Mouse (Mus musculus): Measurements from ENCODE around the gene Tapt1.

Gene Tapt1

DNA sequence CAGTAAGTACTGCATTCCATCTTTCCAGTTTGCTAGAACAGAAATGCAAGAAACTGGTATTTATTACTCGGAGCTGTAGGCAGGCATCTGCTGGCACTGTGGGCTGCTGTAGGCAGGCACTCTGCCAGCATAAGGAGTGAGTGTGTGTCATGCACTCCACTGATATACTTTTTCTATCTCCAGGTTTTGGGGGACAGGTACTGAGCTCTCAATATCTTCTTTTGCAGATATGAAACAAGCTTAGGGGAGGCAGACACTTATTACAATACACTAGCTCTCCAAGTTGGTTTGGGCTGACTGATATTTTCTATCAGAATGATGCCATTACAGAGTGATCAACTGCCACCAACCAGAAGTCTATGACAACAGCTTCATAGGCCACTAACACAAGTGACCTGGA is 23.0 kb downstream of the Tapt1 start:
- in situ Hi-C loops (cut with MboI, MseI) = no loop called here

DNA sequence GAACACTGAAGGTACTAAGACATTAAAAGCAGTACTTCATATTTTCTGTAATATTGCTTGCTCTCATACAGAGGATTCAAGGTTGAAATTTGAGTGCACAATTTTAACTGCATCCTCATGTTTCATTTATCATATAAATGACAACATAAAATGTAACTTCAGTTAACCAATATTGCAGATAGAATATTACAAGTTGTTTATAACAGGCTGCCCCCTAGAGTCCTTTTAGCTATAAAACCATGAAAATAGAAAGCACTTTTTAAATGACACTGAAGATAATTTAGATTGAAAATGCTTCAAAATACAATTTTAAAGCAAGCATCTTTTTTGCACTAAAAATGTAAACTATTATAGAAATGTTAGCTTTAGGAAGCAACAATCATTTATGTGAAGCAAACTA is 24.8 kb downstream of the Tapt1 start:
- in situ Hi-C loops (cut with MboI, MseI) = no loop called here

DNA sequence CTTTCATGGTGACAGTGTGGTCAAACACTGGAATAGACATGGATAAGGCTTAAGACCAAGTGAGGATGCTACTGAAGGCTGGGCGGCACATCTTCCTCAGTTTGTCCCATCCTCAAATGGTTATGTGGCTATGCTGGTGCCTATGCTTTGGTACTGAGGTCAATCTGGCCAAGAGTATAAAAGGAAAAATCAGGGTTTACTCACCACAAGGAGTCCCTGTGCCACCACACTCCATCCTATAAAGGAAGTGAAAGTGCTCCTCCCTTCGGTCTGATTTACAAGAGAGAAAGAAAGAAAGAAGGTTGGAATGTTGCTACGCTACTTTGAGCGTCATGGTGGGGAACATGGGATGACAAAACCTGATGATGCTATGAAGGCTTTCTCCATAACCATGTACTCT is 27.3 kb downstream of the Tapt1 start:
- in situ Hi-C loops (cut with MboI, MseI) = no loop called here

DNA sequence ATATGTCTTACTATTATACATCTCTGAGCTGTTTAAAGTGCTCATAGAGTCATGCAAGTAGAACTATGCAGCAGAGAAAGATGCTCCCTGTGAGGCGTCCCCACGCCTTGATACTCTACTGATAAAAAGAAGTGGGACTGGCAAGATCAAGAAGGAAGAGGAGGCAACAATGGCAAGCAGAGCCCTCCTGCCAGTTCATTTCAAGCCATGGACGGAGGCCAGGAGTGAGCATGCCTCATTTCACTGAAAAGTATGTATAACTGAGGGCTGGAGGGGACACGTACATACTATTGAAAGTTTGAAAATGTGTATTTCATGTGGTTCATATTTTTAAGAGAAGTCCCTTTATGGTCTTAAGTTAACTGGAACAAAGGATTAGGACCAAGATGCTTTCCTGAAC is 28.0 kb downstream of the Tapt1 start:
- in situ Hi-C loops (cut with MboI, MseI) = no loop called here

DNA sequence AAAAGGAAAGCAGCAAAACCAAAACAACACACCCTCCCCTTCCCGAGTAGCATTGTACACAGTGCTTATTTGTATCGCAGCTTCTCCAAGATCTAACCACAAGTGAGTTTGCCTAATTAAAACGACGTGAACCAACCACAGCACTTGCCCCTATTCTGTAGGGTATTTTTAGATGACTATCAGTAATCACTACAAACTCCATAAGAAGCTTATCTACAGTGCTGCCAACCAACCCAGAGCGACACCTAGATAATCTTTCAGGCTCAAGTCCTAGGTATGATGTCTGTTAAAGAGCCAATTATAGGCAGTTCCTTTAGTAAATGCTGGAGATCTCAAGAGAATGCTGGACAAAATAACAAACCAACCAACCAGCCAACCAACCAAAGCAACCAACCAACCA is 28.6 kb downstream of the Tapt1 start:
- in situ Hi-C loops (cut with MboI, MseI) = no loop called here

DNA sequence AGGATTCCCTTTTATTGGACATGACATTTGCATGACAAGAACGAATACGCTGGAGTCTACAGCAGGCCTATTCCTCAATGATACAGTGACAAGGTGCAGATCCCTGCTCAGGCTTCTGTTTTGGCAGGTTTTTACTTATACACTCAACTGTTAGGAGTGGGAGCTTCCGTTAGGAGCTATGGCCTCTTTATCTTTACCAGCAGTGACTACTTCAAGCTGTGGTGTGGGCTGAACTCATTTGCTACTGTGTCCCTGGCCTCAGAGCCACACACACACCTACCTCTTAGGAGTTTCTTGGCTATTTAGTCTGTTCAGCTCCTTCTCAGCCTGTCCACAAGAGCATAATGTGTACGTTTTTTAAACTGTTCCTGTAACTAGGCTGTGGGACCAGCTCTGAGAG is 30.3 kb downstream of the Tapt1 start:
- in situ Hi-C loops (cut with MboI, MseI) = no loop called here

DNA sequence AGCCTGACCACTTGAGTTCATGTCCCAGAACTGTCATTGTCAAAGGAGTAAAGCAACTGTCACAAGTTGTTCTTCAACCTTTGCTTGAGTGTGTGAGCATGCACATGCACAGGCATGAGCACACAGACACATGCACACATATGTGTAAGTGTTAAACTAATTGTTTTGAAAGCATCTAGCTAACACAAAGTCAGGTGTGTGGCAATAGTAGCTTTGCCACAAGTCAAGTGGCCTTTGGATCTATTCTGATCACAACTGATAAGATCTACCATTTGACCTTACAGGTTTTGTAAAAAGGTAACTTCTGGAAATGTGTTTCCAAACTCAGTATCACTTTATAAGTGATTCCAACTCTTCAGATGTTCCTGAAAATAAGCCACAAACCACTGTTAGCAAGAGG is 39.1 kb downstream of the Tapt1 start:
- in situ Hi-C loops (cut with MboI, MseI) = no loop called here

DNA sequence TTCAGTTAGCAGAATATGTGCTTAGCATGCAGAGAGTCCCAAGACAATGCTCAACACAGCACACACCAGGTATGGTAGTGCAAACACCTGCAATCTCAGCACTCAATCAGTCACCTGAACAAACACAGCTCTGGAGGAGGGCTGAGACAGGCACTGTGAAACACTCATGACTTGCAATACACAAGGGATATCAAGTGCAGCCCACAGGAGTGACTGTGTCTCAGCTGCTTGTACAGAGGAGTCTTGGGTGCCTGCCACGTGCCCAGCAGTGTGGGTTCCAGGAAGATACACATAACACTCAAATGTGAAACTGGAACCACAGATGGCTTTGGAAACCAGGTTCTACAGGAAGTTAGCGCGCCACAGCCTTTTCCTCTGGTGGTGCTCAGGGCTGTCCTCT is 44.8 kb downstream of the Tapt1 start:
- in situ Hi-C loops (cut with MboI, MseI) = no loop called here

DNA sequence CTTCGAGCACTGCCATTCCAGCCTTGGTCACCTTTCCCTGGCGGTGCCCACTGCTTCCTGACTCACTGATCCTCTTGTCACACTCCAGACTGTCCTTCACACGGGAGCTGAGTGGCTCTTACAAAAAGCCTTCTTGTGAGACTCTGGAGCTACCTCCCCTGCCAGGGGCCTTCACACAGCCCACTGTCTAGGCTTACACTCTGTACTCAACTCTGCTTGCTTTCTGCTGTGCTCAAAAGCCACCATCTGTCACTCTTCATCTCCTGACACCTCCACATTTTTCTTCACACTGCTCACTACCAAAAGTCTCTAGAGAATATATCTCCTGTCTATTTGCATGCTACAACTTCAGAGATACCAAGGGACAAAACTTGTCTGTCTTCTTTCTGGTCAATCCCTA is 46.0 kb downstream of the Tapt1 start:
- in situ Hi-C loops (cut with MboI, MseI) = no loop called here

DNA sequence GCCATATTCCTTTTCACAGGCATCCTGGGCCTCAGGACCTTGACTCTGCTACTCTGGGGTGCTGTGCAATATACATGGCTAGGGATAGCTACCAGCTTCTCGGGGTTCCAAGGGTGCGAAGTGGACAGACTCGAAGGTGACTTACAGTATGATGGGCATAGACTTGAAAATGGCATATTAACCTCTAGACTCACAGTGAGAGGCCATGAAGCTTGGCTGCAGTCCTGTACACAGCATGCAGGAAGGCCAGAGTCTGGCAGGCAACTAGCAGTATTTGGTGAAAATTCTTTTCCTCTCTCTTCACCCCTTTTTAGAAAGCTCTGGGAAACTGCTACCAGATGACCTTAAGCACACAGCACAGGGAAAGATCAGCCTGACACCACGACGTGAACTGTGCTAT is 52.4 kb downstream of the Tapt1 start:
- in situ Hi-C loops (cut with MboI, MseI) = loop anchor here (5.0 kb wide), 1 partner anchor 83 kb away; no protein-coding TSS in a partner anchor

DNA sequence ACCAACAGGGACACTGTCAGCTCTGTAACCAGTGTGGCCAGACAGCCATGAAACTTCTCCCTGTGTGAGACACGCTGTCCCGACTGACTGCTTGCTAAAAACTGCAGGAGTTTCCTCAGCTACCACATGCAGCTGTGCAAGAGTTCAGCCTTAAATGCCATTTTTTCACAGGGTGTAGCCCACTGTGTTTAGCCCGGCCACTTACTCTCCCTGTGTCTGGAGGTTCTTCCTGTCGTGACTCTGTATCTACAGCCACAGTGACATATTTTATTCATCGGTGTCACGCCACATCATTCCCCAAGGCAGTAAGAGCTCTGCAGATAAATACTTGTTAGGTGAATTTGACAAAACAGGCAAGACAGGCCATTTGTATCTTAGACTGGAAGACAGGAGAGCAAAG is 59.6 kb downstream of the Tapt1 start:
- in situ Hi-C loops (cut with MboI, MseI) = no loop called here

DNA sequence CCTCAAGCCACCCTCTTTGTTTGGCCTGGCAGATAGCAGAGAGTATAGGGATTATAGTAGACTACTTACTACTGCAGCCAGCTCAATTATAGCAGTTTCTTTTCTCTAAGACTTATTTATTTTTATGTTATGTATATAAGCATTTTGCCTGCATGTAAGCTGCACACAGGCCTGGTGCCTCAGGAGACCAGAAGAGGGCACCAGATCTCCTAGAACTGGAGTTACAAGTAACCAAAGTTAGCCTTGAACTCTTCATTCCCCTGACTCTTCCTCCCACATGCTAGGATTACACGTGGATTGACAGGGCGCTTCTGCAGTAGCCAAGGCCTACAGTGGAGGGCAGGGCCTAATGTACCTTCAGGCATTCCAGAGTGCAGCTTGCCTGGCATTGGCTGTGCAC is 60.6 kb downstream of the Tapt1 start:
- in situ Hi-C loops (cut with MboI, MseI) = no loop called here

DNA sequence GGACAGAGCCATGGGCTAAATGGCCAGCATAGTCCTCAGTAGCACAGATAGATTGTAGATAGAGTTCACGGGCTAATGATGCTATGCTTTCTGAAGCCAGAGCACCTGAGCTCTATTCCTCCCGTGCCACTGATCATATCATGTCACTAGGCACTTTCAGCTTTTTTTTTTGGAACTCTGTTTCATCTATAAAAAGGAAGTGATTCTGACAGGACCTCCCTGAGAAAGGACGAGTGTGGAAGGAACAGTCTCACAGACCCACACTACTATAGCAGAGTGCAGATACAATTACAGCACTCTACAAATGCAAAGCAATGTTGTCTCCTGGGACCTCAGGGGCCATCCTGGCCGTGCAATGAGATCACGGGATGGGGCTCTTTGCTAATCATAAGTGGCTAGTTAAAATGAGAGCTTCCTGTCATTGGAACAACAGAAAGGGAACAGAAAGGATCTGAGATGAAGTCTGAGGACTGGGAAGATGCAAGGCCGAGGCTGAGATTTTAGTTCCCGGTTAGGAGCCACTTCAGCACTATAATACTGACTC is 62.1 kb downstream of the Tapt1 start:
- in situ Hi-C loops (cut with MboI, MseI) = loop anchor here (5.0 kb wide), 3 partner anchors 52 to 118 kb away; no protein-coding TSS in a partner anchor

DNA sequence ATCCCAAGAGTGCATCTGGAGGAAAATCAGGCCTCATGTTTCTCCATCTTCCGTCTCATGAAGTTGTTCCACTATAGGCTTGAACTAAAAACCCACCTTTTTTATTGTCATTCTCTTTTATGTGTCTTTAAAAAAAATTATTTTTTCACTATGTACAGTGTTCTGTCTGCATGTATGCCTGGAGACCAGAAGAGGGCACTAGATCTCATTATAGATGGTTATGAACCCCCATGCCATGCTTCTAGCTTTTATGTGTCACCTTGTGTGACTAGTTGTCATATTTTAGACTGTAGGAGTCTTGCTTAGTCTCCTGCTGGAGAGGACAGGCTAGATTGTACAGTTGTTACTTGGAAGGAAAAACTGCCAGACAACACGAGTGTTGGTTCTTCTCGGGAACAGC is 63.1 kb downstream of the Tapt1 start:
- in situ Hi-C loops (cut with MboI, MseI) = loop anchor here (5.0 kb wide), 3 partner anchors 51 to 119 kb away; no protein-coding TSS in a partner anchor

DNA sequence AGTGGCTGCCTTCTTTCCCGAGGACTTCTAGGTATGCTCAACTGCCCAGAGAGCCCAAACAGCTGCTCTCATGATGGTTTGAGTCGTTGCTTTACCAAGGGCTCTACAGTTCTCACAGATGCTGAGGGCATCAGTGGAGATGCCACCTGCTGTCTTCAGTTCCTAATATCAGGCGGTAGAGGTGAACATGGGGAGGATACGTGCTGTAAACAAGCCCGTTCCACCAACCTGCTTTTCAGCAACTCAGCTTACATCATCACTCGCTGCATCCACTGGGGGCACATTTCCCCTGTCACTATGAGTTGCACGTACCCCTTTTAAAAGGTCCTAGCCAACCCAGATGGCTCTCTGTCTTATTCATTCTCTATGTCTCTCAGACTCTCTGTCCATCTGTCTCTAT is 63.6 kb downstream of the Tapt1 start:
- in situ Hi-C loops (cut with MboI, MseI) = loop anchor here (5.0 kb wide), 3 partner anchors 50 to 120 kb away; no protein-coding TSS in a partner anchor

DNA sequence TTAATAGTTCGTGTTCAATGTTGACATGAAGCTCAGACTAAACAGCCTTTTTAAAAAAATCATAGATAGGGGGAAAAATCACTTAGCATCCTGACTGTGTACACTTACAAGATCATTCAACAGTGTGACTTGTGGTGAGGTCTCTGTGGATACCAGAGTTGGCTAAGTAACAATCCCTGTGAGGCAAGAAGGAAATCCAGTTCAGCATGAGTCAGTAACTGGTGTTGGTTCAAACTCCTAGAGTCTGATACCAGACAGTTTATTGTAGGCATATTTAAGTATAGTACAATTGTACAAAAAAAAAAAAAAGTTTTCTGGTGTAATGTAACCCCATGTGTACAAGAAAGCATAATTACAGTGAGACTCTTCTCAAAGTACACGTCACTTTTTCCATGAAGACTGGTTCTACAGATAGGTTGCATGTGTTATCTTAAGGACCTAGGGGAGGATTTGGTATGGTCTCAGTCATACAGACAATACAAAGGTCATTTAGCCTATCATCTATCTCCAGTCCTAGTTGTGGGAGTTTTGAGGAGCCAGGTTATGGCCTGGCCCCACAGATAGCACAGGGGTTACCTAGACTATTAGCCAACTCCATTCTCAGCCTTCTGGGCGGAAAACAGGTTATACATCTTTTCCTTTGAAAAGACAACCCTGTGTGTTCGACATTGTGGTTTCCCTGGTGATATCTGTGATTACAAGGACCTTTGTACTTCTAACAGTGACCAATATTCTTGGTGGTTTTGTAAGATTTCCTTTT is 66.6 kb downstream of the Tapt1 start:
- in situ Hi-C loops (cut with MboI, MseI) = loop anchor here (5.0 kb wide), 3 partner anchors 48 to 122 kb away; no protein-coding TSS in a partner anchor

DNA sequence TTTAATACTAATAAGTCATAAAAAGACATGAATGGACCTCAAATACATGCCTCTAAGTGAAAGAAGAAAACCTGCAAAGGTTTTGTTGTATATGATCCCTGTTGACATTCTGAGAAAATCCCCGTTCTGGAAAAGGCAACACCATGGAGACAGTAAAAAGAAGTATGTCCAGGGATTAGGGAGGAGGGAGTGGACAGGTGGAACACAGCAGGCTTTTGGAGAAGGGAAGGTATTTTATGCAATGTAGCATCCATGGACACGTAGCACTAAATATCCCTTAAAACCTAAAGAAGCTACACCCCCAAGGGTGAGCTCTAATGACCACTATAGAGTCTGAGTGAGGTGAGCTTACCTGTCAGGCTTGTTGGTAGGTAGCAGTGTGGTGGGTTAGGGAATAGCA is 67.2 kb downstream of the Tapt1 start:
- in situ Hi-C loops (cut with MboI, MseI) = no loop called here

DNA sequence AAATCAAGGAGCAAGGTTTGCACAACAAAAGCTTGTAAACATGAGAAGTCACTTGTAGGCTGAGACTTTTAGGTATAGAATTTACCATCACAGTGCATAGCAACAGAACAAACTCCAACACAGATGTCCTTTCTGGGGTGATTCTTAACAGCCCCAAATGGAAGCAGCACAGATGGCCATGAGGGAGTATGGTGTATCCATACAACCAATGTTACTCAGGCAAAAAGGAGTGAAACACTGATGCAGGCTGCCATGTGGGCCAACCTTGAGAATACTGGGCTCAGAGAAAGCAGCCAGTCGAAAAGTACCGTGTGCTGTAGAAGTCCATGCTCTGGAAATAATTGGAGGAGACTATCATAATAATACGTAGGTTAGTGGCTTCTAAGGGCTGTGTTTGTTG is 68.0 kb downstream of the Tapt1 start:
- in situ Hi-C loops (cut with MboI, MseI) = no loop called here

DNA sequence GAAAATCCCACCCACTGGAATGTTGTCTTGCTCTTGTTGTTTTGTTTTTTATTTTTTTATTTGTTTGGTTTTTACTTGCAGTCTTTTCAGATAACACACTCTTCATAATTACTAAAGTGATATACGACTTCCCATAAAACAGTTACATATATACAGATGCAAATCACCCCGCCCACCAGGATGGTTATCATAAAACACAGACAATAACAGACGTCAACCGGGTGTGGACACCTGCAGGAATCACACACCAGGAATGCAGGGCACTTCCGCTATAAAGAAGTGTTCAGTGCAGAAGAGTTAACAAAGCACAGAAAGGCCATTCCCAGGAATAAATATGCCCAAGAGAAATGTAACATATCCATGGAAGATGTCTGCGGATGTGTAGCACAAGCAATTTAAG is 68.7 kb downstream of the Tapt1 start:
- in situ Hi-C loops (cut with MboI, MseI) = no loop called here

DNA sequence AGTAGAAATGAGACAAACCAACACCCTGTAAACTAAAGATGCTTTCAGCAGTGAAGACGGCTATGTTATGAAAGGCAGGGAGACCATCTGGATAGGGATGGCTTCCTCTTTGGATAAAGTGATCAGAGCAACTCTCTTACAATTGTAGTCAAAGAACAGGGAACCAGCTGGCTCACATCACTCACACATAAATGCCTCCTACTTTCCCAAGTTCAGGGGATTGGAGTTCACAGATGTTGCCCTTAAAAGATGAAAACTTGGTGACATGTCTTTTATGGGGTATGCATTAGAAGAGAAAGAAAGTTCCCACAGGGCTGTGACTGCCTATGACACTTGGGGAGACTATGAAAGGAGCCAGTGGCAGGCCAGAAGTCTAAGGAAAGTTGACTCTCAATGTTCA is 73.4 kb downstream of the Tapt1 start:
- in situ Hi-C loops (cut with MboI, MseI) = no loop called here

DNA sequence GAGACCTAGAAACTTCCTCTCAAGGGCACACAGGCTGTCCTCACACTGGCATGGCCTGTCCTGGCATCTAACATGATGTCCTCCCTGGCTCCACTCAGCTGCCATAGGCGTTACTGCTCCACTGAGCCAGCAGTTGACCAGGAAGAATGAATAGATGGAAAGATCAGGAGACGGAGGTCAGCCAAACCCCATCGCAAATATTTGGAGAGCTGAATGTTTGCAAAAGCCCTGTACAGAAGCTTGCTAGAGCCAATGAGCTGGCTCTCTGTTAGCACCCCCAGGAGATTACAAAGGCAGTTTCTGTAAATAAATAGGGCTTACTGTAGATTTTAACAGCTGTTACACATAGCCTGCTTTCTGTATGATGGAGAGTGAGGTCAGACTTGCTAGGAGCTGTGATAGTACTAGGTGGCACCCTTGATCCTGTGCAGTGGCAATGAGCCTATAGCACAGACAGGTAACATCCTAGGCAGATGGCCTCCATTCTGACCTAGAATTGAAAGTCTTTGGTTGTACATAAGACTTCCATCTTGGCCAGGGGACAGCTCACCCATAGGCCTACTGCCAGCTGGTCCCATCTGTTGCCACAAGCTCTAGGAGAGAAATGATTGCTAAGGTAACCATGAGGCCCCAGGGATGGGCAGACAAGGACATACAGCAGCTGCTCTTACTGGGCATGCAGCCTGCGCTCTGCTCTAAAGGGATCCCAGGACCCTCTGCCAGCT is 74.9 kb downstream of the Tapt1 start:
- in situ Hi-C loops (cut with MboI, MseI) = no loop called here

DNA sequence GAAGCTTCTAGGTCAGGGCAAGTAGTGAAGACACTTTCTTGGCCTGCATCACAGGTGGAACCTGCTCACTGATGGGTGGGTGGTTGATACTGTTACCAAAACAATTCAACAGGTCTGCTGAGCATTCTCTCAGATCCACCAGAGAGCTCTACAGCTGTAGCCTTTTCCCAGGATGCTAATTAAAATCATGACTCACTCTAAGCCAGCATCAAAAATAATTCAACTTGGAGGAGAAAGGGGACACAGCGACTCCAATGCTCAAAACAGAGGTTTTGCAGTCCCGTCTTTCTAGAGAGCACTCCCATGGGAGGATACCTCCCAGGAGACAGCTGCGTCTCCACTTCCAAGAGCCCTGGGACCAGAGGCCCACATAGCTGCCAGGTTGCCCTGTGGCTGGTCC is 78.7 kb downstream of the Tapt1 start:
- in situ Hi-C loops (cut with MboI, MseI) = no loop called here
